Mouse (Mus musculus) spleen, postnatal 36 days (tissue): ENCODE measurements around the gene Alpk1.

Experiments
- DNase-seq, 2 experiments: peaks; one replicate each; pipeline ENCODE4 v3.0.0; 2022; ENCODE audit warnings: low spot score in 2 of 2, mixed read lengths in 1 of 2

The Alpk1 gene

GRCm38 (mm10) chr3:127780021-127780644, at the start of gene Alpk1:
Alpk1 (minus strand) TSS chr3:127780527.
- peak; percentile 74 to 76 for DNase-seq

DNA sequence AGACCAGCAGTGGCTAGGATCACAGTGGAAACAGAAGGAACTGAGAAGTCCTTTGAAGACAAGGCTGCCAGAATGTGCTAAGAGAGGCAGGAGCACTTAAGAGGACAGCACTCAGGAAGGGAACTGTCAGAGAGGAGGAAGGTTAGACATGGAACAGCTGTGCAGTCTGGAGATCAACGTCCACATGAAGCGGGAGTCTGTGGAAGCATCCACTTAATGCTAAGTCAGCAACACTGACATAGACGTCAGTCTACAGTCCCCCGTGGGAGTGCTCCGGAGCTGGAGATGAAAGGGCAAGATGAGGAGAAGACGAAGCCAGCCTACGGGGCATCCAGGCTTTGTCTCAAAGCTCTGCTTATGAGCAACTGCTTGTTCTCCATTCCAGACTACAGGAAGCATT, 46.8 kb upstream of the Alpk1 start:
- no peak for DNase-seq

GRCm38 (mm10) chr3:127826503-127826902, 46.2 kb upstream of the Alpk1 start:
- DNase-seq = no peak

- peak; percentile 65 to 69 for DNase-seq
These were observed 43.8 kb upstream of the Alpk1 start for GRCm38 (mm10) chr3:127823886-127824863.

GRCm38 (mm10) chr3:127821209-127821608, 40.9 kb upstream of the Alpk1 start:
- no peak for DNase-seq

DNA sequence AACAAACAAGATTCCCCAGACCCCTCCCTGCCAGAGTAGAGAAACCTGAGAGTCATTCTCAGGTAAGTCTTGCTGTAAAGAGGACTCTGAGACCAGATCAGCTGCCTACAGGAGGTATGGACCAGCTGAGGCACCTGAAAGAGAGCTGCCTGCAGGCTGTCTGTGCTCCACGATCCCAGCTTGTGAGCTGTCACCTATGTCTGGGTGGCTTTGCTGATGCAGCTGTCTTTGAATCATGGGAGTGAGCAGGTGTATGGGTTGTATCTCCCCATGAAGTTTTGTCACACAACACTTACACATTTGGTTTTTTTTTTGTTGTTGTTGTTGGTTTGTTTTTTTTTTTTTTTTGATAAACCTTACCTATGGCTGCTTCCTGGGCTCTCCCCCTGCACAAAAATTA, 40.1 kb upstream of the Alpk1 start:
- no peak for DNase-seq

DNA sequence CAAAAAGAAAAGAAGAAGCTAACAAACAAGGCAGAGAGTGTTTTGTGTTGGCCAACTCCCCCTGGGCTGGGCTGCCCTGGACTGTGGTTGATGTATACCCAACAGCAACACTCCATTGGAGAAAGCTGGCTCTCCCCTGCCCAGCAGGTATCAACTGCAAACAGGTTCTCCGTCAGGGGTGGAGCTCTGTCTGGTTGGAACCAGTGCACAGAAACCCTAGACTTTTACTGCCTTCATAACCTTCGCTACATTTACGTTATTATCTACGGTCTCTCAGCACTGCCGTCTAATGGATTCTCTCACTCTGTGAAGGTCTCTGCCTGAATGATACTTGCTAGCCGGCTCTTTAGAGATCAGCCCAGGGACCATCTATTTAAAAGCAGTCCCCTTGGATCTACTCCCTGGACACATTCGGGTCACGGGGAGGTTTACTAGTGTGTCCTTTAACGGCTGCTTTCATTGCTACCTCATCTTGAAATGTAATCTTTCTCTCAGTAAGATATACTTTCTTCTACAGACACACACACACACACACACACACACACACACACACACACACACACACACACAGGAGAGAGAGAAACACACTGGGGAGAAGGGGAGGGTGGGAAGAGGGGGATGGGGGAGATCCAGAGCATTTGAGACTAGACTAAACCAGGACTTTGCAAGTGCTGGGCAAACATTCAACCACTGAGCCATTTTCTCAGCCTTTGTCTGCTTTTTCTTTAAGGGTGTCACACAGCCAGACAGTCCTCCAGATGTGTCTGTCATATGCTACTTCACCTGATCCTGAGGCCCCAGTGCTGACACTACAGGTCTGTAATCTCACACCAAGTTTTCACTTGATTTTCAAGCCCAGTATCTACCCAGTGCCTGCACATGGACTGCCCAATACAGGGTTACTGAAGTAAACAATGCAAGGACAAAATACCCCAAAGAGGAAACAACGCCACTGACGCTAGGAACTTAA, 38.7 kb upstream of the Alpk1 start:
- DNase-seq = no peak

DNA sequence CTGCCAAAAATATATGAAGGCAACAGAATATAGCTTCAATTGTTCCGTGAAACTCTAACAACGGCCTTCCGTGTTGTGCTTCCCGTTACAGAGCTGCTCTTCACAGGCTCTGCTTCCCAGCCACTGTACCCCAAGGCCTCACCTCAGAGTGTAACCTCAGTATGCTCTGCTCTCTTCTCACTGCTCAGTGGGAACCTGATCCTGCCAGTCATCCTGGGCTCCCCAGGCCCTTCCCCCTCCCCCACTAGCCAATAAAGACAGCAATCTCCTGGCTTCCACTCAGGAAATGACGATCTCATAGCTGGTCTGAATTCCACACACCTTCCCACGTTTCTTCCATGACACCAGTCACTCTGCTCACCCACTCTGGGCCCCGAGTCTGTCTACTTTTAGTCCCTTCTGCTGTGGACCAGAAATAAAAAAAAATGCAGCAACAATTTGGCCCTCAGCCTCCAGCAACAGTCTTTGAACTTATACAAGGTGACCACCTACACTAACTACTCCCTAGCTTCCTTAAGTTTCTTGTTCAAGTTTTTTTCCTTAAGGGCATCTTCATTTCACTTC, 36.9 kb upstream of the Alpk1 start:
- no peak for DNase-seq

- DNase-seq = no peak
These were observed 28.8 kb upstream of the Alpk1 start for GRCm38 (mm10) chr3:127809103-127809502.

DNA sequence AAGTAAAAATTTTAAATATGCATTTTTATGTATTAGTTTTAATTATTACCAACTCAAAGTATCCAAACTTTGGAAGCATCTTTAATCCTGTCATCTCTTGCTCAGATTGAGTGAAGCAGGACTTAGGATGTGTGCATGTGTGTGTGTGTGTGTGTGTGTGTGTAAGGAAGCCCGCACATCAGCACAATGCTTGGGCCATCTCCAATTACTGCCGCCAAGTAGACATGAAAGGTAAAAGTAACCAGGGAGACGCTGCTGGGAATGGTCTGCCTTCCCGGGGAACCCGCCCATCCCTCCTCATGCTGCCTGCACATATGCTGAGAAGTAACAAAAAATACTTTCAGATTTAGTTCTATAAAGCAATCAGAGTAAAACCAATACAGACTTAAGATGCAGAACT, 27.5 kb upstream of the Alpk1 start:
- no peak for DNase-seq

GRCm38 (mm10) chr3:127805991-127806390, 25.7 kb upstream of the Alpk1 start:
- no peak for DNase-seq

DNA sequence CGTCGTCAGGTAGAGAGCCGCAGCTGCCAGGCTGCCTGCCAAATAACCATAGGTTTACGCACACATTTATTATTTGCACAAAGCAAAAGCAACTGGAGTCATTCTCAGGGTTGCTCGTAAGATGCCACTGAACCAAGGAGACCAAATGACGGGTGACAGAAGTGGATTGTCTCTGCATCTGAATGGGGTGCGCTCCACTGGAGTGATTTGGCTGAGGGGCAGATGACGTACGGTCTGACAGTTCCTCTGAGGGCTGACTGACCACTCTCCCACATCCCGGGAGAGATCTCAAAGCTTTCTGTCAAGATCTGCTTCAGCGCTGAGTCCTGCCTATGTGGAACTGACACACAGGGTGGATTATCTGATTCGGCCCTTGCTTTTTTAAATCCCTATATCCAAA, 24.7 kb upstream of the Alpk1 start:
- DNase-seq = no peak

DNA sequence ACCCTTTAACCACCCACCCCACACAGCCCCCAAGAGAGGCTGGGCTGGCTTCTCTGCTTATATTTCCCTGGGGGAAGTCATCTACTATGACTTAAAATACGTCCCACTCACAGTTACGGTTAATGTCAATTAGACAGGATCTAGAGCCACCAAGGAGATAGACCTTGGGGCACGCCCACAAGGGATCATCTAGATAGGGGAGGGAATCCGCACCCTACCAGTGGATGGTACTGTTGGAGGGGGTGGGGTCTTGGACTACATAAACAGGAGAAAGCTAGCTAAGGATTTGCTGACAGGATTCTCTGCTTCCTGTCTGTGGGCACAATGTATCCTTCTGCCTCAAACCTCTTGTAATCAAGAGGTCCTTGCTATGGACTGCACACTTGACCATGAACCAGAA, 24.1 kb upstream of the Alpk1 start:
- DNase-seq = no peak

GRCm38 (mm10) chr3:127802814-127803213, 22.5 kb upstream of the Alpk1 start:
- DNase-seq = no peak

- no peak for DNase-seq
These were observed 20.8 kb upstream of the Alpk1 start for GRCm38 (mm10) chr3:127801162-127801561.

DNA sequence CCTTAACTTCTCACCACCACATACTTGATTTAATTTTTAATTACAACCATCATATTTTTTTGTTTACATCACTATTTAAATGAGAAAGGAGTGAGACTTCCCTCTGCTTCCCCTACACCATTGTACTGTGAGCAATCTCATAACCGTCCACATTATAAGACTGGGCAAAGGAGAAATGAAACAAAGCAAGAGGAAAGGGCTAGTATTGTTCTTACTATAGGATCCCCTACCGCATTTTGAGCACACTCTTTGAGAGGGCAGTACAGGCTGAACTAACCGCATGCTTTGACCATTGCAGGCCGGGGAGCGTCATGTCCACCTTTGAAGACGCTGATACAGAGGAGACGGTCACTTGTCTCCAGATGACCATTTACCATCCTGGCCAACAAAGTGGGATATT, 15.9 kb upstream of the Alpk1 start:
- peak in 1 of 2 experiments; percentile 15 for DNase-seq

GRCm38 (mm10) chr3:127795762-127796161, 15.4 kb upstream of the Alpk1 start:
- no peak for DNase-seq

- peak in 1 of 2 experiments; percentile 15 for DNase-seq
These were observed 12.7 kb upstream of the Alpk1 start for GRCm38 (mm10) chr3:127793022-127793421.

DNA sequence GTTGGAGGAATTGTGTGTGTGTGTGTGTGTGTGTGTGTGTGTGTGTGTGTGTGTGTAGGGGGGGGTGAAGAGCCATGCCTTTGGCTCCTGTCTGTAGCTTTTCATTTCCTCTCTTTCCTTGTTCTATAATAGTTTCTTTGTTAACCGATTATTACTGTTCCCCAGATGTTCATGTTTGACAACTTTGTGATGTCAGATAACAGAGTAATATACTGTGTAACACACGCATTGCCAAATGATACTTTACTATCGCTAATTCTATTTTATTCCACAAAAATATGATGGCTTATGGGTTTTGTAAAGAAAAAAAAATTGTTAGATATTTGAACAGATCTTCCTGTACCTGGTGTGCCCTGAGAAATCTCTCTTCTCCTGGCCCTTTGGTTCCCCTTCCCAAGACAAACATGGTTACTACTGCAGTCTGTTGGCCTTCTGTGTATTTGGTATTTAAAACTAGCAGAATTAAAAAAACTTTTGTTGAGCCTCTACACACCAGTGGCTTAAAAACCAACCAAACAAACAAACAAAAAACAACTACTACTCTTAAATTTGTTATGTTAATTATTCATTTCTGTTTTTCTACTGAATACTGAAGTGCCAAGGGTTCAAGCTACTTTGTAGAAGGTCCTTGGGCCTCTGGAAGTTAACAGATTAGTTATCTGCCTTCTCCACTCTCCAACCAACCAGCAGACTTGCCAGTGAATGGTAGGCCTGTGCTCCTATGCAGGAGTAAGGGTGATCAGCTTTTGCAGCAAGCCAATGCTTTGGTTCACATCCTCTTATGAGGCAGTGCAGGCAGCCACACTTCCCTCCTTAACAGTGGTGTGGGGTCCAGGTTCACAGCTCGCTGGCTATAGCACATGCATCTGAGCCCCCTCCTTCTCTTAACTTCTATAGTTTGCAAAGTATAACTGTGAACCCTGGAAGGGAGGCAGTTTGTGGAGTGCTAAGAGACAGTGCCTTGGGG, 11.6 kb upstream of the Alpk1 start:
- DNase-seq = peak; percentile 55 to 68

GRCm38 (mm10) chr3:127791056-127791483, 10.7 kb upstream of the Alpk1 start:
- peak; percentile 44 to 63 for DNase-seq
